Mouse (Mus musculus) bone marrow macrophage, adult 2 months (primary cell): Measurements from ENCODE around the gene Thsd4. TPM values are rescaled to one million over a fixed set of nuclear protein-coding genes. Genes with fewer than 3 reads are reported as not detected.
A peak's percentile ranks its signal among the peaks of the same experiment; 100 is the strongest.

Source experiments
- H3K27ac ChIP-seq: 2 replicates; pipeline ENCODE4 v1.5.1; 2012; ENCODE audit warnings: low read depth, low read length; ENCODE audit not compliant: insufficient read depth
- H3K4me1 ChIP-seq: 2 replicates; pipeline ENCODE4 v1.6.1; 2012; ENCODE audit warnings: low read length; ENCODE audit not compliant: control insufficient read depth, insufficient read depth
- H3K4me3 ChIP-seq: 2 replicates; pipeline ENCODE4 v1.5.1; 2012; ENCODE audit warnings: mild to moderate bottlenecking, low read length, moderate library complexity; ENCODE audit not compliant: insufficient read depth
- CTCF ChIP-seq: IDR thresholded peaks from 2 replicates; pipeline ENCODE4 v1.5.1; 2012; ENCODE audit warnings: low read depth, mild to moderate bottlenecking, low read length, moderate library complexity
- POLR2A ChIP-seq: IDR thresholded peaks from 2 replicates; pipeline ENCODE4 v1.6.1; 2012; ENCODE audit warnings: mild to moderate bottlenecking, low read depth, low read length, borderline replicate concordance
- polyA plus RNA-seq: library from polyadenylated mRNA; stranded (reverse); fragments of >200 nt; gene quantifications from 2 replicates; pipeline ENCODE4 v1.2.4, GENCODE M21; 2012; ENCODE audit not compliant: missing spikeins, insufficient read depth, insufficient read length

Gene Thsd4
- polyA plus RNA-seq: 0.09 and 0.12 TPM in 2 replicates

DNA sequence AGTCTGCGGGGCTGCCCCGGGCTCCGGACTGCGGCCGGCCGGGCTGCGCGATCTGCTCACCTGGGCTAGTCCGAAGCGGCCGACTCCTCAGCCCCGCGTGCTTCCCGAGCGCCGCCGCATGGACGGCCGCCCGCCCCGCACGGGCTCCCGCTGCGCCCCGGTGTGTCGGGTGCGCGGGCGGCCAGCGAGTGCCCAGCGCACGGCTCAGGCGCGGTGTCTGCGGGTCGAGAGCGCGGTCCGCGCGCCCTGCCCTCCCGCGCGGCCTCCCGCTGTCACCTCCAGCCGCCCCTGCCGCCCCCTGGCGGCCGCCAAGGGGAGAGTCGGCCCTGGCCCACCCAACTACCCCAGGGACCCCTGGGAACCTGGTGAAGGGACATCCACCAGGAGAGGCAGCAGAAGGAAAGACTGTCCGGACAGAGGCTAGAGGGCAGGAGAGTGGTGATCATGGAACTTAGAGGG lies at the start of gene Thsd4:
Gene Thsd4 (minus strand): TSS at position 241 of the 459 bp plus-strand sequence.
- Histone ChIP-seq H3K27ac (no peak within 1 kb of the TSS), H3K4me3 (peak within 1 kb of the TSS; percentile 37), H3K4me1 (no peaks in the 10 kb centered on the region)
- TF ChIP-seq POLR2A (no peak), CTCF (peak; percentile 82)

GRCm38 (mm10) chr9:60571041-60571440 lies 49.2 kb upstream of the Thsd4 start:
- TF ChIP-seq POLR2A (no peak), CTCF (no peak)
- Histone ChIP-seq H3K4me1 (no peaks in the 10 kb centered on the region), H3K27ac (no peak overlapping the region), H3K4me3 (no peak overlapping the region)

DNA sequence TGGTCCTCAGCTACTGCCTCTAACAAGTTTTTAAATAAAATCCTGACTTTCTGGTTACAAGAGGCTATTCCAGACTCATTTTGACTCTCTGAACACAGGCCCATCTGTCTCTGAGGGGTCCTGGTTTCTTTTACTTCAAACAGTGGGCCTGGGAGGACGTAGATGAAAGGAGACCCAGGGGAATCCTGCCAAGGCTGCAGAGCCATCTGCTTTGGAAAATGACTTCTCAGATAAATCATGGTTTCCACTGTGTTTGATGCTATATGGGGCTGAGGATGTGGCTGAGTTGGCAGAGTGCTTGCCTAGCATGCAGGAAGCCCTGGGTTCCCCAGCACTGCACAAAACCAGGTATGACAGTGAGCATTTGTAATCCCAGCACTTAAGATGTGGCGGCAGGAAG lies 47.5 kb upstream of the Thsd4 start:
- Histone ChIP-seq H3K27ac (no peak overlapping the region), H3K4me3 (no peak overlapping the region), H3K4me1 (no peaks in the 10 kb centered on the region)
- TF ChIP-seq POLR2A (no peak), CTCF (no peak)

DNA sequence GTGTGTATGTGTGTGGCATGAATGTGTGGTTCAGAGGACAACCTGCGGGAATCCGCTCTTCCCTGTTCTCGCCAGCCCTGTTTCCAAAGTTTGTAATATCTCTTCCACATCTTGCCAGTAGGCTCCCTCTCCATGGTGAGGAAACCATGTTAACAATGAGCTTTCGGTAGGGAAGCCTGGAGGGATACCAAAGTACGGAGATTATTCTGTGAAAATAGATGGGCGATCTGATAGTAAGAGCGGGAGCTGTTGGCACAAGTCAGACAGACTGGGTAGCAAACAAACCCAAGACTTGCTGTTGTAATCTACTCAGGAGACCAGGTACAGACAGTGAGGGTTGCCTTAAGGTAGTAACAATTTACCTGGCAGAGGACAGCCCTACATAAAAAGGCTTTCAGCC lies 42.0 kb upstream of the Thsd4 start:
- TF ChIP-seq POLR2A (no peak), CTCF (no peak)
- no peaks in the 10 kb centered on the region for H3K4me1 ChIP-seq
- no peak overlapping the region for H3K4me3 ChIP-seq
- no peak overlapping the region for H3K27ac ChIP-seq

DNA sequence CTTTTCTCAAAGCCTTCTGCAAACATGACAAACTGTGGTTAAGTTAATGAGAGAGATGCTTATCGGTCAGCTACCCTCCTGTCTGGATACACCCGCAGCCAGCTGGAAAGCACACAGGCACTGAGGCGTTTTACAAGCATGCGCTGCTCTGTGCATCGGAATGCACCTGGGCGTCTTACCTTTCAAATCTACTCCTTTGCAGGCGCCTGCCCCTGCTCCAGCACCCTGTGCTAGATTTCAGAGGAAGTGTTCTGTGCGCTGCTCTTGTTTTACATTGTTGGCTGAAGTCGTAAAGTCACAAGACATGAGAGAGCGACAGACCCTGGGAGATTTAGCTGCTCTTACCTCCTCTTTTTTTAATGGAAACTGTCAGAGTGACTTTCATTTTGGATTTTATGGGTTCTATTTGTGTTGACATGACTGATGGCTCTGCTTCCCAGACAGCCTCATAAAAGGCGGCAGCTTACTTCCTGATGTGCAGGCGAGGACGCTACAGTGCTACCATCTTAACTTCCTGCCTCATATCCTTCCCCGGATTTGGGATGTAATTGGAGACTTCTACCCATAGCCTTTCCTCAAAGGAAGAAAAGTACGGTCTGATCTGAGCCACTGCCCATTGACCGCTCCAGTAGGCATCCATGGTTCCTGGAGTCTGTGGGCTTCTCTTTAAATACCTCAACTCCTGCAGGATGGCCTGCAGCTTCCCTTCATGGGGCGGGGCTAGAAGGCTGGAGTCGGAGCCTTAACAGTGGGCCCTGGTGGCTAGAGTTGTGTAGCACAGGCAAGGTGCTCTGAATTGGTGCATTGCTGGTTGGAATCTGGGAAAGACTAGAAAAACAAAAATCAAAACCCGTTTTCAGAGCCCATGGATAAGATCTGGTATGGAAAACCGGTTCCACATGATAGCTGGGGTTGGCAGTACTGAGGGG lies 40.9 kb upstream of the Thsd4 start:
- Histone ChIP-seq H3K27ac (no peak overlapping the region), H3K4me1 (no peaks in the 10 kb centered on the region), H3K4me3 (peak overlapping the region; percentile 3; the same call in 1 of the 2 replicates)
- TF ChIP-seq POLR2A (no peak), CTCF (no peak)

- no peak overlapping the region for H3K4me3 ChIP-seq
- no peak overlapping the region for H3K27ac ChIP-seq
- no peak for TF ChIP-seq POLR2A
- no peak for TF ChIP-seq CTCF
- no peaks in the 10 kb centered on the region for H3K4me1 ChIP-seq
These were observed 39.9 kb upstream of the Thsd4 start for GRCm38 (mm10) chr9:60561641-60562289.

GRCm38 (mm10) chr9:60558507-60558906 lies 36.7 kb upstream of the Thsd4 start:
- H3K4me1 ChIP-seq: no peaks in the 10 kb centered on the region
- no peak overlapping the region for H3K4me3 ChIP-seq
- no peak overlapping the region for H3K27ac ChIP-seq
- TF ChIP-seq POLR2A (no peak), CTCF (no peak)

DNA sequence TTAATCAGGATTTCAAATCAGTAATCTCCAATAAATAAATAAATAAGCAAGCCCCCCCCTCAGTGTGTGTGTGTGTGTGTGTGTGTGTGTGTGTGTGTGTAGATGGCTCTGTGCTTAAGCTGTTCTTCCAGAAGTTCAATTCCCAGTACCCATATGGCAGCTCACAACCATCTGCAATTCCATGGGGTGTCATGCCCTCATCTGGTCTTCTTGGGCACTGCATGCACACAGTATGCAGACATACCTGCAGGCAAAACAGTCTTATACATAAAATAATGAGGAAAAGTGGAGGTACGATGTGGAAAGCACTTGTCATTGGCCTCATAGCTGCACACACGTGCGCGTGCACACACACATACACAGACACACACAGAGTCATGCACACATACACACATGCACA lies 29.4 kb upstream of the Thsd4 start:
- TF ChIP-seq POLR2A: no peak
- no peak for TF ChIP-seq CTCF
- Histone ChIP-seq H3K4me1 (no peaks in the 10 kb centered on the region), H3K4me3 (no peak overlapping the region), H3K27ac (no peak overlapping the region)

GRCm38 (mm10) chr9:60548182-60548581 lies 26.3 kb upstream of the Thsd4 start:
- TF ChIP-seq CTCF (peak; percentile 46; the same call in 1 of the 2 replicates), POLR2A (no peak)
- H3K4me3 ChIP-seq: no peak overlapping the region
- no peaks in the 10 kb centered on the region for H3K4me1 ChIP-seq
- no peak overlapping the region for H3K27ac ChIP-seq

DNA sequence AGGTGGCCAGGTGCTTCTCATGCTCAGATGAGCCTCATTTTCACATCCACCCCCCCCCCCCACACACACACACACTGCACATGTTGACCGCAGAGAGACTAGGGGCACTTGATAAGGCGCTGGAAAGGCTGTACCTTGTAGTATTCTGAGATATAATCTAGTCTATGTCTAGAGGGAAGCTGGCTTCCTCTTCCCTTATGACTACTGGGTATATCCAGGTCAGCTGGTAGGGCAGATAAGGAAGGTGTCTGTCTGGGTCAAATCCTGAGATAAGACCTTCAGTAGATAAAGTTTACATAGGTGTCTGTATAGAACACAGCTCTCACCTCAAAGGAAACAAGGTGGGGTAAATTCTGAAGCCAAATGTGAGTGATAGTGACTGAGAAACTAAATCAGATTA lies 24.3 kb upstream of the Thsd4 start:
- TF ChIP-seq CTCF: no peak
- TF ChIP-seq POLR2A: no peak
- no peak overlapping the region for H3K4me3 ChIP-seq
- H3K27ac ChIP-seq: no peak overlapping the region
- no peaks in the 10 kb centered on the region for H3K4me1 ChIP-seq
